Mouse (Mus musculus): ENCODE measurements around the gene Myh6. TPM values are rescaled to one million over a fixed set of nuclear protein-coding genes. Genes with fewer than 3 reads are reported as not detected.
"Not testable (repeated sequence)": the region's sequence is repeated elsewhere in the genome, so short reads cannot be mapped to it uniquely, and the experiment has no call there.

The Myh6 gene
- polyA plus RNA-seq, 1 experiment from 2014 or later, result 179 TPM

GRCm38 (mm10) chr14:55005506-55005905 is 38.8 kb upstream of the Myh6 start:
- WGBS, result 47% methylated on average over 2 of the region's 2 CpGs
- Histone ChIP-seq H3K4me3 (ENCODE audit: low read length) (no peak overlapping the region), H3K9ac (ENCODE audit: low read length) (no peak overlapping the region), H3K4me1 (replicated peaks; ENCODE audit: control insufficient read depth, insufficient read depth, low read length) (peaks cover 28% of the 10 kb centered on the region), H3K27me3 (ENCODE audit: control insufficient read depth, insufficient read depth, low read depth, low read length) (no peaks in the 10 kb centered on the region), H3K9me3 (ENCODE audit: control insufficient read depth, low read length) (no peaks in the 10 kb centered on the region), H3K27ac (ENCODE audit: low read length) (no peak overlapping the region), H3K4me2 (ENCODE audit: low read depth, low read length) (no peak overlapping the region), H3K36me3 (ENCODE audit: control insufficient read depth, insufficient read depth, low read length) (no peaks in the 10 kb centered on the region)
- peak; percentile 74 for ATAC-seq (ENCODE audit: low read depth)

- peak; percentile 37 for ATAC-seq (ENCODE audit: low read depth)
- 51% methylated on average over 18 of the region's 18 CpGs for WGBS
- Histone ChIP-seq H3K4me2 (ENCODE audit: low read depth, low read length) (no peak overlapping the region), H3K4me3 (ENCODE audit: low read length) (no peak overlapping the region), H3K27ac (ENCODE audit: low read length) (peak overlapping the region; percentile 13; the same call in 1 of the 2 replicates), H3K27me3 (ENCODE audit: control insufficient read depth, insufficient read depth, low read depth, low read length) (no peaks in the 10 kb centered on the region), H3K9ac (ENCODE audit: low read length) (0 out of 2 replicates have a peak overlapping the region, but pooled peaks have one; percentile 12), H3K36me3 (ENCODE audit: control insufficient read depth, insufficient read depth, low read length) (no peaks in the 10 kb centered on the region), H3K9me3 (ENCODE audit: control insufficient read depth, low read length) (no peaks in the 10 kb centered on the region), H3K4me1 (replicated peaks; ENCODE audit: control insufficient read depth, insufficient read depth, low read length) (peaks cover 28% of the 10 kb centered on the region)
Observed at GRCm38 (mm10) chr14:55003878-55004855, 37.4 kb upstream of the Myh6 start.

GRCm38 (mm10) chr14:55002687-55003120 is 36.0 kb upstream of the Myh6 start:
- H3K27ac ChIP-seq (ENCODE audit: low read length), result no peak overlapping the region
- no peak for ATAC-seq (ENCODE audit: low read depth)
- H3K27me3 ChIP-seq (ENCODE audit: control insufficient read depth, insufficient read depth, low read depth, low read length), result no peaks in the 10 kb centered on the region
- H3K4me2 ChIP-seq (ENCODE audit: low read depth, low read length), result peak overlapping the region; percentile 33; the same call in 1 of the 2 replicates
- no peak overlapping the region for H3K4me3 ChIP-seq (ENCODE audit: low read length)
- H3K36me3 ChIP-seq (ENCODE audit: control insufficient read depth, insufficient read depth, low read length), result no peaks in the 10 kb centered on the region
- peaks cover 28% of the 10 kb centered on the region for H3K4me1 ChIP-seq (replicated peaks; ENCODE audit: control insufficient read depth, insufficient read depth, low read length)
- no peaks in the 10 kb centered on the region for H3K9me3 ChIP-seq (ENCODE audit: control insufficient read depth, low read length)
- WGBS, result 13% methylated on average over 7 of the region's 7 CpGs
- no peak overlapping the region for H3K9ac ChIP-seq (ENCODE audit: low read length)

GRCm38 (mm10) chr14:55001938-55002686 is 35.4 kb upstream of the Myh6 start:
- peak; percentile 29 for ATAC-seq (ENCODE audit: low read depth)
- no peak overlapping the region; the same call in 1 of the 2 replicates for H3K27ac ChIP-seq (ENCODE audit: low read length)
- no peaks in the 10 kb centered on the region for H3K9me3 ChIP-seq (ENCODE audit: control insufficient read depth, low read length)
- H3K4me1 ChIP-seq (replicated peaks; ENCODE audit: control insufficient read depth, insufficient read depth, low read length), result peaks cover 28% of the 10 kb centered on the region
- no peak overlapping the region for H3K9ac ChIP-seq (ENCODE audit: low read length)
- no peaks in the 10 kb centered on the region for H3K36me3 ChIP-seq (ENCODE audit: control insufficient read depth, insufficient read depth, low read length)
- no peaks in the 10 kb centered on the region for H3K27me3 ChIP-seq (ENCODE audit: control insufficient read depth, insufficient read depth, low read depth, low read length)
- WGBS, result 27% methylated on average over 12 of the region's 12 CpGs
- peak overlapping the region; percentile 33; the same call in 1 of the 2 replicates for H3K4me2 ChIP-seq (ENCODE audit: low read depth, low read length)
- no peak overlapping the region for H3K4me3 ChIP-seq (ENCODE audit: low read length)

GRCm38 (mm10) chr14:55001446-55001845 is 34.7 kb upstream of the Myh6 start:
- Histone ChIP-seq H3K36me3 (ENCODE audit: control insufficient read depth, insufficient read depth, low read length) (no peaks in the 10 kb centered on the region), H3K4me2 (ENCODE audit: low read depth, low read length) (no peak overlapping the region), H3K9me3 (ENCODE audit: control insufficient read depth, low read length) (no peaks in the 10 kb centered on the region), H3K4me3 (ENCODE audit: low read length) (no peak overlapping the region), H3K27me3 (ENCODE audit: control insufficient read depth, insufficient read depth, low read depth, low read length) (no peaks in the 10 kb centered on the region), H3K4me1 (replicated peaks; ENCODE audit: control insufficient read depth, insufficient read depth, low read length) (peaks cover 28% of the 10 kb centered on the region), H3K9ac (ENCODE audit: low read length) (no peak overlapping the region), H3K27ac (ENCODE audit: low read length) (no peak overlapping the region)
- no peak for ATAC-seq (ENCODE audit: low read depth)
- 95% methylated on average over 2 of the region's 2 CpGs for WGBS

GRCm38 (mm10) chr14:55000814-55001213 is 34.1 kb upstream of the Myh6 start:
- H3K4me1 ChIP-seq (replicated peaks; ENCODE audit: control insufficient read depth, insufficient read depth, low read length), result peaks cover 28% of the 10 kb centered on the region
- H3K4me2 ChIP-seq (ENCODE audit: low read depth, low read length), result no peak overlapping the region
- H3K9me3 ChIP-seq (ENCODE audit: control insufficient read depth, low read length), result no peaks in the 10 kb centered on the region
- WGBS, result 80% methylated on average over 6 of the region's 6 CpGs
- no peak overlapping the region for H3K27ac ChIP-seq (ENCODE audit: low read length)
- no peak overlapping the region for H3K4me3 ChIP-seq (ENCODE audit: low read length)
- no peaks in the 10 kb centered on the region for H3K36me3 ChIP-seq (ENCODE audit: control insufficient read depth, insufficient read depth, low read length)
- no peaks in the 10 kb centered on the region for H3K27me3 ChIP-seq (ENCODE audit: control insufficient read depth, insufficient read depth, low read depth, low read length)
- H3K9ac ChIP-seq (ENCODE audit: low read length), result no peak overlapping the region
- no peak for ATAC-seq (ENCODE audit: low read depth)

- peaks cover 31% of the 10 kb centered on the region for H3K4me1 ChIP-seq (replicated peaks; ENCODE audit: control insufficient read depth, insufficient read depth, low read length)
- H3K27me3 ChIP-seq (ENCODE audit: control insufficient read depth, insufficient read depth, low read depth, low read length); ATAC-seq (ENCODE audit: low read depth): not testable (repeated sequence)
Observed at GRCm38 (mm10) chr14:54999868-55000267, 33.1 kb upstream of the Myh6 start.

GRCm38 (mm10) chr14:54998680-54999079 is 32.0 kb upstream of the Myh6 start:
- no peak for ATAC-seq (ENCODE audit: low read depth)
- Histone ChIP-seq H3K27ac (ENCODE audit: low read length) (no peak overlapping the region), H3K4me2 (ENCODE audit: low read depth, low read length) (no peak overlapping the region), H3K4me3 (ENCODE audit: low read length) (no peak overlapping the region), H3K4me1 (replicated peaks; ENCODE audit: control insufficient read depth, insufficient read depth, low read length) (peaks cover 31% of the 10 kb centered on the region), H3K9ac (ENCODE audit: low read length) (no peak overlapping the region), H3K9me3 (ENCODE audit: control insufficient read depth, low read length) (no peaks in the 10 kb centered on the region), H3K27me3 (ENCODE audit: control insufficient read depth, insufficient read depth, low read depth, low read length) (no peaks in the 10 kb centered on the region), H3K36me3 (ENCODE audit: control insufficient read depth, insufficient read depth, low read length) (no peaks in the 10 kb centered on the region)

More at GRCm38 (mm10) chr14:54999868-55000267, 33.1 kb upstream of the Myh6 start:
- H3K36me3 ChIP-seq (ENCODE audit: control insufficient read depth, insufficient read depth, low read length); H3K27ac ChIP-seq (ENCODE audit: low read length); H3K9me3 ChIP-seq (ENCODE audit: control insufficient read depth, low read length); H3K4me3 ChIP-seq (ENCODE audit: low read length); H3K9ac ChIP-seq (ENCODE audit: low read length); H3K4me2 ChIP-seq (ENCODE audit: low read depth, low read length): not testable (repeated sequence)
- WGBS, result 68% methylated on average over 5 of the region's 5 CpGs

GRCm38 (mm10) chr14:54997297-54997696 is 30.6 kb upstream of the Myh6 start:
- WGBS, result 53% methylated on average over 4 of the region's 4 CpGs
- Histone ChIP-seq H3K27me3 (ENCODE audit: control insufficient read depth, insufficient read depth, low read depth, low read length) (no peaks in the 10 kb centered on the region), H3K4me2 (ENCODE audit: low read depth, low read length) (no peak overlapping the region), H3K4me1 (replicated peaks; ENCODE audit: control insufficient read depth, insufficient read depth, low read length) (peaks cover 20% of the 10 kb centered on the region), H3K9ac (ENCODE audit: low read length) (no peak overlapping the region), H3K36me3 (ENCODE audit: control insufficient read depth, insufficient read depth, low read length) (no peaks in the 10 kb centered on the region), H3K27ac (ENCODE audit: low read length) (no peak overlapping the region), H3K9me3 (ENCODE audit: control insufficient read depth, low read length) (no peaks in the 10 kb centered on the region), H3K4me3 (ENCODE audit: low read length) (no peak overlapping the region)
- no peak for ATAC-seq (ENCODE audit: low read depth)

All from lung, embryonic 16.5 days (tissue).